Mouse (Mus musculus) CH12.LX (cell line): ENCODE data around the gene Tgm2.

ENCODE experiments used
- BHLHE40 ChIP-seq: IDR thresholded peaks from 2 replicates; pipeline ENCODE4 v1.6.1; 2011; ENCODE audit warnings: mild to moderate bottlenecking, low read depth, low read length, improper control_type of control experiment
- CTCF ChIP-seq, 2 experiments: IDR thresholded peaks in 1 of 2; conservative IDR thresholded peaks in 1 of 2; 2 replicates each; pipeline ENCODE4 v1.5.1; 2011 to 2012; ENCODE audit warnings: low read depth in 2 of 2, low read length in 2 of 2, improper control_type of control experiment in 1 of 2, inconsistent platforms in 1 of 2, mild to moderate bottlenecking in 1 of 2, moderate library complexity in 1 of 2
- E2F4 ChIP-seq: IDR thresholded peaks from 2 replicates; pipeline ENCODE4 v1.6.1; 2011; ENCODE audit warnings: low read depth, low read length, improper control_type of control experiment; ENCODE audit not compliant: insufficient replicate concordance
- EP300 ChIP-seq: IDR thresholded peaks from 2 replicates; pipeline ENCODE4 v1.6.1; 2011; ENCODE audit warnings: low read length, improper control_type of control experiment
- MAX ChIP-seq: IDR thresholded peaks from 2 replicates; pipeline ENCODE4 v1.6.1; 2011; ENCODE audit warnings: low read length, improper control_type of control experiment
- MAZ ChIP-seq: IDR thresholded peaks from 2 replicates; pipeline ENCODE4 v1.6.1; 2012; ENCODE audit warnings: low read depth, mild to moderate bottlenecking, inconsistent platforms, low read length, improper control_type of control experiment, moderate library complexity
- NELFE ChIP-seq: IDR thresholded peaks from 2 replicates; pipeline ENCODE4 v1.6.1; 2011; ENCODE audit warnings: low read depth, low read length, improper control_type of control experiment
- PAX5 ChIP-seq: IDR thresholded peaks from 2 replicates; pipeline ENCODE4 v1.6.1; 2012; ENCODE audit warnings: low read length, inconsistent platforms, mixed read lengths
- POLR2A ChIP-seq: IDR thresholded peaks from 2 replicates; pipeline ENCODE4 v1.6.1; 2011; ENCODE audit warnings: low read depth, mild to moderate bottlenecking, improper control_type of control experiment, low read length
- RAD21 ChIP-seq: IDR thresholded peaks from 2 replicates; pipeline ENCODE4 v1.6.1; 2011; ENCODE audit warnings: low read depth, mild to moderate bottlenecking, low read length, improper control_type of control experiment, moderate library complexity

- no peak for TF ChIP-seq CTCF (conservative IDR thresholded peaks at IDR 0.05 in 1 of 2, IDR thresholded peaks at IDR 0.05 in 1 of 2; ENCODE audit: low read depth in 2 of 2, low read length in 2 of 2)
- TF ChIP-seq MAZ: no peak
- TF ChIP-seq POLR2A: no peak
- TF ChIP-seq BHLHE40: no peak
- no peak for TF ChIP-seq EP300
- TF ChIP-seq E2F4: no peak
- no peak for TF ChIP-seq PAX5
- no peak for TF ChIP-seq RAD21
- no peak for TF ChIP-seq MAX
- no peak for TF ChIP-seq NELFE
These were observed 51.9 kb downstream of the Tgm2 start for GRCm38 (mm10) chr2:158094300-158094699.
